Mouse (Mus musculus) right cerebral cortex, postnatal 4 days (tissue): ENCODE results near the gene Agrn.

Experiments
- DNase-seq: peaks from one replicate; pipeline ENCODE4 v3.0.0-alpha.2; 2022

Agrn gene

DNA sequence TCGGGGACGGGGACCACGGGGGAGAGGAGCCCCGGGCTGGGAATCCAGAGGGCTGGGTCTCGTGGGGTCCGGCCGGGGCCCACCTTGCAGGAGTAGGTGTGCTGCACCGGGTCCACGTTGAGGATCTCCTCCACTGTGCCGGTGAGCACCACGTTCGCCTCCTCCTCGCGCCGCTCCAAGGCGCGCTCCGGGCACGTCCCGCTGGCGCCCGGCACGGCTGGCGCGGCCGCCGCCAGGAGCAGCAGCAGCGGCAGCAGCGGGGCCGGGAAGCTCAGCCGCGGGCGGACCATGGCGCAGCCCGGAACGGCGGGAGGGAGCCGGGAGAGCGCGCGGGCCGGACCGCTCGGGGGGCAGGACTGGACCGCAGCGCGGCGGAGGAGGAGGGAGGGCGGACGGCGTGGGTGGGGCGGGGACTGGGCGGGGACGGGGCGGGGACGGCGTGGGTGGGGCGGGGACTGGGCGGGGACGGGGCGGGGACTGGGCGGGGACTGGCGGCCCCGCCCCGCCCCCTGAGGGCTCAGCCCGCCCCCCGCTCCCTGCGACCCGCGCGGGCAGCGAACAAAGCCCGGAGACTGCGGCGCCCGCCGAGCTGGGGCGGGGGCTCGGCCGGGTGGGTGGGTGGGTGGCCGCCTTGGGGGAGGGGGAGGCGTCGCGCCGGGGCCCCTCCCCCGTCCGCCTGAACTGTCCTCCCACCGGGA is at the start of gene Agrn:
TSS of gene Agrn (minus strand) at position 358 of the 698 bp plus-strand sequence.
- DNase-seq: peak; percentile 73

GRCm38 (mm10) chr4:156236651-156237447 is 39.6 kb upstream of the Agrn start:
- no peak for DNase-seq

- DNase-seq: peak; percentile 88
Observed at GRCm38 (mm10) chr4:156235808-156236533, 38.7 kb upstream of the Agrn start, which contains the start of gene Noc2l. Gene Noc2l (plus strand): TSS chr4:156236010.

DNA sequence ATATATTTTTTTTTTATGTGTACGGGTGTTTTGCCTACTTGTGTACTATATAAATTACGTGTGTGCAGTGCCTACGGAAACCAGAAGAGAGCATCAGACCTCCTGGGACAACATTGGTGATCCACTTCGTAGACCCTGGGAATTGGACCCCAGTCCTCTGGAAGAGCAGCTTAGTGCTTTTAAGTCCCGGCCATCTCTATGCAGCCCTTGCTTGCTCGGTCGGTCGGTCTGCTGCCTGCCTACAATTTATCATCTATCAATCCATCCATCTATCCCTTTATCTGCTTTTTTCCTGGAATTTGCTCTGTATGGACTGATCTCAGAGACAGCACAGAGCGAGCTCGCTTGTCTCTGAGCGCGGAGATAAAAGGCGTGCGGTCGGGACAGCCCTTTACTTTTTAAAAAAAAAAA is 38.1 kb upstream of the Agrn start:
- DNase-seq: no peak

- peak; percentile 79 for DNase-seq
Observed at GRCm38 (mm10) chr4:156234701-156235213, 37.5 kb upstream of the Agrn start, which contains the start of gene Plekhn1. Gene Plekhn1 (minus strand): TSS chr4:156234857.

DNA sequence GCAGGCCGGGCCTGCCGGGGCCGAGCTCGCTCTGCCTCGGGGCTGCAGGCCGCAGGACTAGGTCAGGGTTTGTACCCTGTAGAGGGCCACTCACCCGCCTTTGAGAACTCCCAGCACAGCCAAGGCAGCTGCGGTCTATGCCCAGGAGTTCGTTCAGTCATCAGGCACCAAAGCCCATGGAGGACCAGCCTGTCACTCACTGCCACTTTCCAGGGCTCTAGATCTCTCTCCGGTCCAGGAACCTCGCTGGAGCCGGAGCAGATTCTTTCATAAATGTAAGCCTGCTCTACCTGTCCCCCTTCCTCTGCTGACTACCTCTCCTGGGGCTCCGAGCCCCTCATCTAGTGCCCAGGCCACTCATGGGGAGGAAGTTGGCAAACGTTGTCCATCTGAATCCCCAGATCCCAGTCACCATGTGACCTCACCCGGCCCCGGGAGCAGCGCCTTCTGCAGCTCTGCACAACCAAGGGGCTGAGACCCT is 36.8 kb upstream of the Agrn start:
- no peak for DNase-seq

DNA sequence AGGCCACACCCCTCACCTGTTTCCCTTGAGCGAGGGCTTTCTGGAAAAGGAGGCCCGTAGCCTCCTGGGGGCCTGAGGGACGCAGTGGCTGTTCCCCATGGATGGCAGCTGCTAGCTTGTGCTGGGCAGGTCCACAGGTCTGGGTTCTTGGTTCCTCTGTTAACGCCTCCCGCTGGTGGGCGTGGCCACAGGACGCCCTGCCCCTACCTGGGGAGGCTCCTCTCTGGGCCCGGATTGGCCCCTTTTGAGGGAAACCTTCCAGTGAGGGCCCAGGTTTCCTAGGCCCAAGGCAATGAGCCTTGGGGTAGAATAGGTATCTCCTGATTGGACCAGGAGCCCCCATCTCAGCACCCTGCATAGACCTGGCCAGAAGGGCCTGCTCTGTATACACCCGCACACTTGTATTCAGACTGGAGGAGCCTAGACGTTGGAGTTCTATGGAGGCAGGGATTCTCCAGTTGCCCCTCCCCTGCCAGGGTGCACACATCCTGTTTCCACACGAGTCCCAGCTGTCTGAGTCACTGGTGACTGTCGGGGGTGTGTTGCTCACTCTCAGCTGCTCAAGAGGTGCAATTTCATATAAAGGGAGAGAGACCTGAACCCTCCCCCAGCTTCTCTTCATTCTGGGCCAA is 31.2 kb upstream of the Agrn start:
- no peak for DNase-seq

GRCm38 (mm10) chr4:156227752-156228392 is 30.6 kb upstream of the Agrn start:
- DNase-seq: no peak

GRCm38 (mm10) chr4:156224276-156224675 is 27.0 kb upstream of the Agrn start:
- DNase-seq: no peak

DNA sequence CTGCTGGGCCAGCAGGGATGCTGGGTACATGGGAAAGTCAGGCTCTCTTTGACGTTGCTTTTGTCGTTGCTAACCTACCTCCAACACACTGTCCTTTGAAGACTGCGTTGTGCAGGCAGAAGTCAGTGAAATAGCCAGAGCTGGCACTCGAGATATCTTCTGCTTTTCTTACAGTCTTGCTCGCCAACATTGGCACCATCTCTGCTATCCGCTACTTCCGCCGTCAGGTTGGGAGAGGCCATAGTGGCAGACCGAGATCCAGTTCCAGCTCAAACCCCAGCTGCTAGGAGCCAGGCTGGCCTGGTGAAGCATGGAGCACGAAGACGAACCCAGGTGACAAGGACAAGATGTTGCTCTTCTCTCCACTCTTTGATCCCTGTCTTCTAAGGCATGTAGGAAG is 22.6 kb upstream of the Agrn start:
- DNase-seq: no peak

- no peak for DNase-seq
Observed at GRCm38 (mm10) chr4:156217838-156218237, 20.6 kb upstream of the Agrn start.

GRCm38 (mm10) chr4:156217022-156217669 is 19.9 kb upstream of the Agrn start:
- no peak for DNase-seq

DNA sequence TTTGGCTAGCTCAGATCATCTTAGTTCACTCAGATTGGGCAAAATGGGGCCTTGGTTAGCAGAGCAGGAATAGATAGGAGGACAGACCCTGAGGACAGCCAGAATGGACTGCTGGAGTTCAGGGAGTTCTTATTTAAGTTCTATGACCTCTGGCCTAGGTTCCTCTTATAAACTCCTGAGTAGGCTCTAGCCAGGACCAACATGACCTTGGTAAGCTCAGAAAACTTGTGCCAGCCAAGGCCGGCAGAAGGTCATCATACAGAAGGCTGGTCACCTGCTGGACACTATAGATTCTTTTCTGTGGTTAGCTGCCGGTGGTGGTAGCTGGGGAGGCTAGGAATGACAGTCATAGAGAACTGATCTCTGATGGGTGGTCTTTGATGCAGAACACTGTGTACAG is 18.9 kb upstream of the Agrn start:
- DNase-seq: no peak

GRCm38 (mm10) chr4:156215649-156216048 is 18.4 kb upstream of the Agrn start, which contains the start of gene Perm1:
Gene Perm1 (plus strand): TSS chr4:156215868.
- DNase-seq: no peak

GRCm38 (mm10) chr4:156213134-156213533 is 15.8 kb upstream of the Agrn start:
- DNase-seq: no peak

DNA sequence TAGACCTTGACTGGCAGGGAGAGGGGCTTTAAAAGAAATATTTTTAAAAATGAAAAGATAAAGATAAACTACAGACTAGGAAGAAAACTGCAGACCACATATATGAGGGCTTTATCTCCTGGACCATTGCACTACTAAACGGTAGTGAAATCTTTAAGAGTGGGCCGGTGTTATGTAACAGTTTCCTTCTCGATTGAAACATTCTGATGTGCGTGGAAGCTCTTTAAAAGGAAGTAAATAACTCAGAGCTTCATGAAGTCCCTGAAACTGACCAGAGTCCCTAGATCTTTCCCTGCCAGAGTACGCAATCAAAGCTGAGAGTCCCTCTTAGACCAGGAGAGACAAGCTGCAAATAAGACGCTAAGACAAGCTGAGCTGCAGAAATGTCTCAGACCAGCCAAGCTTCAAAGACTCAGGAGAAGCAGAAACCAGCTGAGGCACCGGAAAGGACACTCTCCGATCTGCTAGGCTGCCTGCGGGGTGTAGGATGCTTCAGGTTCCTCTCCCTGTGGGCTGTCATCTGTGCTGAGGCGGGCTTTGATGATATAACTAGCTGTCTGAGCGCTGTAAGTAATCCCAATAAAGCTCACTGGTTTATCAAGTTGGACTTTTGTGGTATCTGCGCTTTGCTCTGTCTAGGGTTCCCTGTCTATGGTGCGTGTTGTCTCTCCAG is 12.8 kb upstream of the Agrn start:
- no peak for DNase-seq

GRCm38 (mm10) chr4:156208872-156209271 is 11.6 kb upstream of the Agrn start:
- DNase-seq: no peak

GRCm38 (mm10) chr4:156203413-156204131 is 6.3 kb upstream of the Agrn start:
- no peak for DNase-seq

DNA sequence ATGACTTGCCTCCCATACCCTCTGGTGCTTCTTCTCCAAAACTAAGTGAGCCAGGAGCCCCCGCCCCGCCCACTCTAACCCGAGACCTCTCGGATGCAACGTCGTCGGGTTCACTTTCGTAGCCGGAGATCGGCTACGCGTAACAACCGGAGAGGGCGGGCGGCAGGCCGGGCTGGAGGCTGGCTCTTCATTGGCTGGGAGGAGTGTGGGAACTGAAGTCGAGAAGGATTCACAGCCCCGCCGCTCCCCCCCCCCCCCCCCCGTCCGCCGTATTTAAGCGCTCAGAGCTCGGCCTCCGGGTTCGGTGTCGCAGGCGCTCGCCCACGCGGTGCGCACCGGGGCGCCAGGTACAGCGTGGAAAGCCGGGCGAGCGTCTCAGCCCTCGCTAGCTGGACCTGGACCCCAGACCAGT is 5.7 kb upstream of the Agrn start, which contains the start of gene AW011738:
TSS of gene AW011738 (plus strand) at position 304 of the 412 bp plus-strand sequence.
- peak; percentile 61 for DNase-seq

GRCm38 (mm10) chr4:156202462-156202893 is 5.2 kb upstream of the Agrn start:
- no peak for DNase-seq
